Mouse (Mus musculus) splenic B cell, adult 2 months (primary cell): ENCODE results near the gene Rundc1.

Experiments
- DNase-seq: peaks from one replicate; pipeline ENCODE4 v3.0.0-alpha.2; 2011; ENCODE audit warnings: low read depth, low spot score
- H3K27me3 ChIP-seq: 2 replicates; pipeline ENCODE4 v1.6.1; 2012; ENCODE audit warnings: mild to moderate bottlenecking, low read length, moderate library complexity, mixed read lengths; ENCODE audit not compliant: control insufficient read depth, poor library complexity, insufficient read depth, severe bottlenecking
- H3K36me3 ChIP-seq: 2 replicates; pipeline ENCODE4 v1.6.1; 2012; ENCODE audit warnings: mild to moderate bottlenecking, low read length, moderate library complexity, mixed read lengths; ENCODE audit not compliant: control insufficient read depth, poor library complexity, insufficient read depth, severe bottlenecking

Rundc1 gene

GRCm38 (mm10) chr11:101484245-101484644 is 59.4 kb downstream of the Rundc1 start:
- H3K27me3 ChIP-seq = no peaks in the 10 kb centered on the region
- DNase-seq = no peak
- H3K36me3 ChIP-seq = no peaks in the 10 kb centered on the region

- Histone ChIP-seq H3K36me3 (no peaks in the 10 kb centered on the region), H3K27me3 (no peaks in the 10 kb centered on the region)
- no peak for DNase-seq
These were observed 59.9 kb downstream of the Rundc1 start for GRCm38 (mm10) chr11:101484814-101485213.
